Mouse (Mus musculus) kidney, embryonic 14.5 days (tissue): ENCODE measurements around the gene Dlx4. TPM values are rescaled to one million over a fixed set of nuclear protein-coding genes. Genes with fewer than 3 reads are reported as not detected.

Experiments used
- ATAC-seq: fragments of 200-750 bp; cut with Nextera tagmentation; 2 replicates; pipeline ENCODE4 v1.8.0; 2017; ENCODE audit warnings: moderate number of reproducible peaks, mild to moderate bottlenecking, moderate TSS enrichment, moderate library complexity; ENCODE audit not compliant: low FRiP score, low TSS enrichment
- H3K27ac ChIP-seq: fragments of 300-500 bp; sonication (generic); 2 replicates; pipeline ENCODE4 v1.5.1; 2014; ENCODE audit warnings: low read depth, mild to moderate bottlenecking, low read length, moderate library complexity, mixed read lengths
- H3K27me3 ChIP-seq: fragments of 300-500 bp; sonication (generic); 2 replicates; pipeline ENCODE4 v1.6.1; 2014; ENCODE audit warnings: mild to moderate bottlenecking, low read length; ENCODE audit not compliant: control insufficient read depth, insufficient read depth
- H3K36me3 ChIP-seq: fragments of 300-500 bp; sonication (generic); 2 replicates; pipeline ENCODE4 v1.6.1; 2014; ENCODE audit warnings: low read length, mixed read lengths; ENCODE audit not compliant: control insufficient read depth, insufficient read depth
- H3K4me1 ChIP-seq: fragments of 300-500 bp; sonication (generic); 2 replicates; pipeline ENCODE4 v1.6.1; 2014; ENCODE audit warnings: low read length, mixed read lengths; ENCODE audit not compliant: control insufficient read depth, insufficient read depth
- H3K4me2 ChIP-seq: fragments of 300-500 bp; sonication (generic); replicated peaks from 2 replicates; pipeline ENCODE4 v1.6.1; 2014; ENCODE audit warnings: low read depth, mild to moderate bottlenecking, low read length
- H3K4me3 ChIP-seq: fragments of 300-500 bp; sonication (generic); 2 replicates; pipeline ENCODE4 v1.5.1; 2014; ENCODE audit warnings: mild to moderate bottlenecking, low read length
- H3K9ac ChIP-seq: fragments of 300-500 bp; sonication (generic); 2 replicates; pipeline ENCODE4 v1.6.1; 2014; ENCODE audit warnings: low read depth, mild to moderate bottlenecking, low read length, moderate library complexity
- H3K9me3 ChIP-seq: fragments of 300-500 bp; sonication (generic); 2 replicates; pipeline ENCODE4 v1.6.1; 2016; ENCODE audit warnings: low read length; ENCODE audit not compliant: control insufficient read depth
- WGBS: fragments of 180-500 bp; shearing (Covaris S2); extraction: QIAGEN DNeasy Blood & Tissue Kit; methylation state at CpG from one replicate; pipeline ENCODE4 v1.1.7; 2014; 5-methylcytosine and 5-hydroxymethylcytosine counted together
- polyA plus RNA-seq: library from polyadenylated mRNA; unstranded; fragments of >200 nt; fragmentation: Nextera tagmentation; extraction: Ambion mirVana; gene quantifications from 2 replicates; pipeline ENCODE4 v1.2.1, GENCODE M21; 2014

Gene Dlx4
- polyA plus RNA-seq, 1 experiment from 2014 or later, result not detected

DNA sequence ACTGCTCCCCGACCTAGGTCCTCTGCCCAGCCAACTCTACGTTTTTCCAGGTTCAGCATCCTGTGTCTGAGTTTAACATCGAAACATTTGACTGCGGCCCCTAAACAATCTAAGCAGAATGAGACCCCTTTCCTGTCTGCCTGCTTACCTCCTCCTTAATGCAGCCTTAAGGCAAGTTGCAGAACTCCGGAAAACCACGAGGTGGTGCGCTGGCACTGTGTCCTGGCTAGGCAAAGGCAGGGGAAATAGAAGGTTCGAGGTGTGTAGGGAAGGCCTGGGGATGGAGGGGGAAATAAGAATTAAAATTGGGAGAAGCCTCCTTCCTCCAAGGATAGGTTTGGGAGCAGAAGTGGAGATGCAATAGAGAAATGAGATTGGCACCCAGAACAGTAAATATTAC is 27.6 kb downstream of the Dlx4 start:
- WGBS, result 3% methylated on average over 8 of the region's 8 CpGs
- Histone ChIP-seq H3K4me3 (no peak overlapping the region), H3K4me2 (no peak overlapping the region), H3K9ac (no peak overlapping the region), H3K27me3 (peaks cover 53% of the 10 kb centered on the region), H3K27ac (no peak overlapping the region), H3K36me3 (no peaks in the 10 kb centered on the region), H3K4me1 (peaks cover 15% of the 10 kb centered on the region; the same call in 1 of the 2 replicates), H3K9me3 (no peaks in the 10 kb centered on the region)
- 0 out of 2 replicates have a peak, but pooled peaks have one; percentile 45 for ATAC-seq

DNA sequence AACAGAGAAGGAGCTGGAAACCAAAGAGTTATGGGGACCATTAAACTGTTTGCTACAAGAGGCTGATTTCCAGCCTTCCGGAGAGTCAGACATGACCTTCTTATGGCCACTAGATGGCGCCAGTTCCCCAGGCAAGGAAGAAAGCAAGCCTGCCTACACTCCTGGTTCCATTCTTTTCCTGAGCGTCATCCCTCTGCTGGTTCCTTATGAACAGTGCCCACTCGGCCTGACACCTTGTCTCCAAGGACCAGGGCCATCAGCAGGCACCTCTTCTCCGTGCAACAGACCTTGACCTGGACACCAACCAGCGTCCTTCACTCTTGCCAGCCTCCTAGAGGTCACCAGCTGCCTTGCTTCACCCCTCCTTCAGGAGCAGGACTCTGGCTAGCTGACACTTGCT is 29.0 kb downstream of the Dlx4 start:
- peaks cover 39% of the 10 kb centered on the region for H3K27me3 ChIP-seq
- no peak overlapping the region for H3K27ac ChIP-seq
- H3K9ac ChIP-seq, result no peak overlapping the region
- 1% methylated on average over 6 of the region's 6 CpGs for WGBS
- H3K4me3 ChIP-seq, result no peak overlapping the region
- ATAC-seq, result peak; percentile 40
- H3K36me3 ChIP-seq, result no peaks in the 10 kb centered on the region
- H3K4me2 ChIP-seq, result no peak overlapping the region
- H3K9me3 ChIP-seq, result no peaks in the 10 kb centered on the region
- peaks cover 15% of the 10 kb centered on the region; the same call in 1 of the 2 replicates for H3K4me1 ChIP-seq

DNA sequence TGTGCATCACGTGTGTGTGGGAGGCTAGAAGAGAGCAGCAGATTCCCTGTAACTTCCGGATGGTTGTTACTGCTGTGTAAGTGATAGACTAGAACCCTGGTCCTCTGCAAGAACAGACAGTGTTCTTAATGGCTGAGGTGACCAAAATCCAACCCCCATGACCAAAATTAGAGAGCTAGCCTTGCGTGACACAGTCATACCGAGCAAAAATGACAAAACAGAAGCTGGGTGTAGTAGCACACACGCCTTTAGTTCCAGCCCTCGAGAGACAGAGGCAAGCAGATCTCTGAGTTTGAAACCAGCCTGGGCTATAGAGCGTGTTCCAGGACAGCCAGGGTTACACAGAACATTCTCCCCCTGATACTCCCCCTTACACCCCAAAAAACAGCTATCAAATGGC is 36.0 kb downstream of the Dlx4 start:
- Histone ChIP-seq H3K4me2 (no peak overlapping the region), H3K4me1 (peaks cover 9% of the 10 kb centered on the region), H3K36me3 (no peaks in the 10 kb centered on the region), H3K4me3 (no peak overlapping the region), H3K9ac (no peak overlapping the region), H3K9me3 (no peaks in the 10 kb centered on the region), H3K27me3 (no peaks in the 10 kb centered on the region), H3K27ac (no peak overlapping the region)
- no peak for ATAC-seq
- WGBS, result 78% methylated on average over 7 of the region's 7 CpGs

DNA sequence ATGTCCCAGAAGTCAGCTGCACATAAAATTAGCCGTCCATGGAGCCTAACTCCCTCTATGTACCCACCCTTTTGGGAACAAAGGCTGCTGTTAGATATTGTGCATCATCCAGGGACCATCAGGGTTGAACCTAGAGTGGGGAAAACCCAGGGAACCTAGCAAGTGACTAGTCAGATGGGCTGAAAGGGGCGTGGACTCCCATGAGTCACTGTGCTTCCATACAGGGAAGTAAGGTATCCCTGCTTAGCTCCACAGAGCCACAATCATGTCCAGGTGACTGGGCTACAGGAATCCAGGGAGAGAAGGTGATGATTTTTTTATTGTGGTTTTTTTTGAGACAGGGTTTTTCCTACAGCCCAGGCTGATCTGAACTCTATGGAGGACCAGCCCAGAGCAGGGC is 37.1 kb downstream of the Dlx4 start:
- no peak for ATAC-seq
- H3K9ac ChIP-seq, result no peak overlapping the region
- H3K27ac ChIP-seq, result no peak overlapping the region
- H3K36me3 ChIP-seq, result no peaks in the 10 kb centered on the region
- no peak overlapping the region for H3K4me3 ChIP-seq
- H3K4me1 ChIP-seq, result peaks cover 14% of the 10 kb centered on the region
- H3K27me3 ChIP-seq, result no peaks in the 10 kb centered on the region
- WGBS, result 77% methylated on average over 2 of the region's 2 CpGs
- H3K9me3 ChIP-seq, result no peaks in the 10 kb centered on the region
- no peak overlapping the region for H3K4me2 ChIP-seq

DNA sequence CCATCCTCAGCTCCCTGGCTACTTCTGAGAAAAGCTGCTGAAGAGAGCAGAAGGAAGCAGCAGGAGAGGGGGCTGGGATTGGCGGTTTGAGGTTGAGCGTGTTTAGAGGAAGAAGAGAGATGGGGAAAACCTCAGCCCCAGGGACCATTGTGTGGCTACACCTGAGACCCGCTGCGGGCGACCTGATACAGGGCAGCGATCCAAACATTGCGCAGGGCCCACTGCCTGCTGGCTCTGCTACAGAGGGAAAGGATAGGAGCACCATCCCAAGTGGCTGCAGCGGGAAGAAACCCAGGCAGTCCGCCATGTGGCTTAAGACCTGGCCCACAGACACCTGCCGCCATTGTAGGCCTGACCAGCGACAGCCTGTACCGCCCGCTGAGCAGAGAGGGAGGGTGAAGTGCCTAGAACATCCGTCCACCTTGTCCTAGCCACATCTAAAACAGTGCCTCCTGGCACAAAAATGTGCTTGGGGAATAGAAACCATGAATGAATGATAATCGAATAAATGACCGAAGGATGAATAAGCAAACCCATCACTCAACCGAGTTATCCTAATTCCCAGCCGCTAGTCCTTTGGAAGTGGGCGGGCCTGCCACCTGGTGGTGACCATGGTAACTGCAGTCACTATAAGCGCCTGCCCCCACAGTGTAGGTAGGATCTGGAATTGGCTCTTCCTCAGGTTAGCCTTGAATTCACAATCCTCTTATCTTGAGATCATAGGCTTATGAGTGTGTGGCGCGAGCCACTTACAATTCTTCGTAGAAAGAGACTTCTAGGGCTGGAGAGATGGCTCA is 39.4 kb downstream of the Dlx4 start:
- no peak overlapping the region for H3K27ac ChIP-seq
- H3K9me3 ChIP-seq, result no peaks in the 10 kb centered on the region
- 42% methylated on average over 23 of the region's 23 CpGs for WGBS

DNA sequence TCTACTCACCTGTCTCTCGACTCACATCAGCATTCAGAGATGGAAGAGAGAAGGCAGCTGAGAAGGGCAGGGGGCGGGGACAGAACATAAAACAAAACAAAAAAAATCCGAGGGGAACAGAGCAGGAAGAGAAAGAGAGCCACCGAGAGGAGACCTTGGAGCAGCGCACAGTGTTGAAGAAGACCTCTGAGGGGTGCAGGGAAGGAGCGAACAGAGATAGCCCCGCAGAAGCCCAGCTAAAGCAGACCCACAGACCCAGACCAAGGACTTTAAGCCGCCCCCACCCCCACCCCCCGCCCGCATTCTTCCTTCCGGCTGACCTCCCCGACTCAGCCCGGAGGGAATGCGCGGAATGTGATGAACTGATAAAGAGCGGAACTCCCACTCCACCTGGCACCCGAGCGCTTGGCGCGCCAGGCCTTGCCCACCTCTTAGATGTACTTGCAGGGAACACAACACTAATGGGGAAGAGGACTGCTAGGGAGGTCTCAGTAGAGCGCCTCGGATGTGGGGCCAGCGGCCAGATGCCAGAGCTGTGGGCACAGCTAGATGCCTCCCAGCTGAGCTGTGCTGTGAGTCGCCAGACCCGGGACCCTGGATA is 40.7 kb downstream of the Dlx4 start:
- H3K4me1 ChIP-seq, result peaks cover 24% of the 10 kb centered on the region
- no peaks in the 10 kb centered on the region for H3K36me3 ChIP-seq
- 4% methylated on average over 25 of the region's 25 CpGs for WGBS
- peak overlapping the region; percentile 44; the same call in 1 of the 2 replicates for H3K9ac ChIP-seq
- ATAC-seq, result peak; percentile 36; the same call in 1 of the 2 replicates
- H3K4me2 ChIP-seq, result peak overlapping the region; percentile 46
- no peaks in the 10 kb centered on the region for H3K9me3 ChIP-seq
- peak overlapping the region; percentile 22; the same call in 1 of the 2 replicates for H3K4me3 ChIP-seq
- H3K27ac ChIP-seq, result no peak overlapping the region
- H3K27me3 ChIP-seq, result no peaks in the 10 kb centered on the region

More for the DNA sequence above, 39.4 kb downstream of the Dlx4 start:
- Histone ChIP-seq H3K9ac (no peak overlapping the region), H3K4me2 (no peak overlapping the region), H3K4me3 (no peak overlapping the region), H3K27me3 (no peaks in the 10 kb centered on the region), H3K4me1 (peaks cover 14% of the 10 kb centered on the region), H3K36me3 (no peaks in the 10 kb centered on the region)
- peak; percentile 52 for ATAC-seq

DNA sequence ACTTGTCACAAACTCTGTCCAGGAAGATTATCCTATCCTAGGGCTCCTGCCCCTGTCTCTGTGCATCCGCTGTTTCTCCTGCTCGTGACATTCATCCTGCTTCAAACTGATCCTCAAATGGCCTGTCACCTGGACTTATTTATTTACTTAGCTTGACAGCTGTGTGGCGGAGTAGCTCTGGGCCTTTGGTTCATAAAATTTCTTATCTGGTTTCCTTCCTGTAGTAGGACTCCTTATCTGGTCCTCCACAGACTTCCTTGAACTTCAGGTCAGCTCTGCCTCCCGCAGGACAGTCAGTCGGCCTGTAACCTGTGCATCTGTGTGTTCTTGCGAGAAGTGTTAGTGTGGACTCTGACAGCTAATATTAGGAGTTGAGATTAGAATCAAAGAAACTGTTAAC is 41.8 kb downstream of the Dlx4 start:
- no peak overlapping the region for H3K27ac ChIP-seq
- no peaks in the 10 kb centered on the region for H3K36me3 ChIP-seq
- ATAC-seq, result no peak
- no peak overlapping the region for H3K9ac ChIP-seq
- 35% methylated on average over 6 of the region's 6 CpGs for WGBS
- peaks cover 24% of the 10 kb centered on the region for H3K4me1 ChIP-seq
- no peak overlapping the region for H3K4me3 ChIP-seq
- H3K4me2 ChIP-seq, result 0 out of 2 replicates have a peak overlapping the region, but pooled peaks have one; percentile 46
- no peaks in the 10 kb centered on the region for H3K27me3 ChIP-seq
- no peaks in the 10 kb centered on the region for H3K9me3 ChIP-seq

DNA sequence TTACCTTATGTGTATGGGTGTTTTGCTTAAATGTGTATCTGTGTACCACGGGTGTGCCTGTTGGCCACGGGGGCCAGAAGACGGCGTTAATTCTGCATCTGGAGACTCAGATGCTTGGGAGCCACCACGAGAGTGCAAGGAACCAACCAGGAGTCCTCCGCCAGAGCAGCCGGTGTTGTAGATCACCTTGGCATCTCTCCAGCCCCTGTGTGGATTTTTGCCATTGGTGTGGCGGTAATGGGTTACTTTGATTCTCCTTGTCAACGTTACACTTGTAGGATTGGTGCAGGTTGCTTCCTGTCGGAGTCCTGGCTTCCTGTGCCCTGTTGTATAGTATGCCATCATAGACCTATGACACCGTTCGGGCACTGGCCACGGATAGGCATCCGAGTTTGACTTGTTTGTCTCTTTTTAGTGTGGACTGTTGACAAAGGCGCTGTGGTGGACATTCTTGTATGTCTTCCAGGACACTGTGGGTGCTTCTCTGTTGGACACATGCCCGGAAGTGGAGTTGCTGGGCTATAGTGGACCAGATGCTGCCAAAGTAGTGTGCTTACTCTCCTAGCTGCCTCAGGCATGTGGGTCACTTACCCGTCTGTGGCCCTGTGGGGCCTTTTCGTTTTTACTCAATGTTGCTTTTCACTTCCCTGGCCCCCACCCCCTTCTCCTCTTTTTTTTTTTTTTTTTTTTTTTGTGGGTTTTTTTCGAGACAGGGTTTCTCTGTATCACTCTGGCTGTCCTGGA is 43.7 kb downstream of the Dlx4 start:
- Histone ChIP-seq H3K9me3 (no peaks in the 10 kb centered on the region), H3K9ac (no peak overlapping the region), H3K36me3 (no peaks in the 10 kb centered on the region), H3K4me2 (no peak overlapping the region), H3K27me3 (no peaks in the 10 kb centered on the region), H3K27ac (no peak overlapping the region), H3K4me1 (peaks cover 32% of the 10 kb centered on the region), H3K4me3 (no peak overlapping the region)
- 94% methylated on average over 19 of the region's 19 CpGs for WGBS
- ATAC-seq, result no peak
